Mouse (Mus musculus): ENCODE results near the gene Gab2. TPM values are rescaled to one million over a fixed set of nuclear protein-coding genes. Genes with fewer than 3 reads are reported as not detected.

Gab2 gene
- polyA plus RNA-seq, 1 experiment, result 25.8 TPM

DNA sequence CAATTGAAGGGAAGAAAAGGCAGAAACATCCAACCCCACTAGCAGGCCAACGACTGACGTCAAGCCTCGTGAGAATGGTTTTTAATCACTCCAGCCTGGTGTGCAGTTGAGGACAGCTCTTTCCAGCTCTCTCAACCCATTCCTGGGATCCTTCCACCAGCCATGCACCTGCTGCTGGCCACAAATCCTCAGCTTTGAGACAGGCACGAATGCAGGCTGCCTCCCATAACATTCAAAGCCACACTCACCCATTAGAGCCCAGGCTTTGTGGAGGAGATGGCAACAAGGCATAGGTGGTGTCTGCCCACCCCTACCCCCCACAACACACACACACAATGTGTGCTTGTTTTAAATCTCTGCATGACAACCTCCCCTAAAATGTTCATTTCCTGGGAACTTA, 2.7 kb upstream of the Gab2 start:
- TF ChIP-seq CTCF (IDR thresholded peaks at IDR 0.05; ENCODE audit: insufficient read depth, low read length) (no peak), POLR2A (IDR thresholded peaks at IDR 0.05; ENCODE audit: borderline replicate concordance, extremely low read depth, low read depth, low read length) (no peak)
- Histone ChIP-seq H3K4me3 (replicated peaks; ENCODE audit: extremely low read depth, low read depth, low read length) (no peak overlapping the region), H3K4me1 (ENCODE audit: control insufficient read depth, insufficient read depth, low read length) (peaks cover 5% of the 10 kb centered on the region)
- WGBS, result 52% methylated on average over 4 of the region's 4 CpGs
- no peak for DNase-seq

DNA sequence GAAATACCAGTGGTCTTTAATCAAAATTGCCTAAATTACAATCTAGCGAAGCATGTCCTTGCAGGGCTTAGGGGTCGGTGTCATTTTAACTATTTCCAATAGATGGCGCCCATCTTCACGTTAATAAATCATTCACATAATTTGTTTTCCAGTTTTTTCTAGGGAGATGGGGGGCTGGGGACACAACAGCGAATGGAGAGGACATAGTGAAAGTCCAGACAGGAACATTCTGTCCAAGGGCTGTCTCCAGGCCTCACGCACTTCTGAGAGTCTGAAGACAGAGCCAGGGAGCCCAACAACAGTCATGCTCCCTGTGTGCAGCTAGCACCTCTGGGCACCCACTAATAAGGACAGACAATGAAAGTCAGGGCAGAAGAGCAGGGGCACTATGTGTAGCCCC, 2.2 kb upstream of the Gab2 start:
- TF ChIP-seq CTCF (IDR thresholded peaks at IDR 0.05; ENCODE audit: insufficient read depth, low read length) (no peak), POLR2A (IDR thresholded peaks at IDR 0.05; ENCODE audit: borderline replicate concordance, extremely low read depth, low read depth, low read length) (no peak)
- DNase-seq, result peak; percentile 40
- Histone ChIP-seq H3K4me1 (ENCODE audit: control insufficient read depth, insufficient read depth, low read length) (peaks cover 5% of the 10 kb centered on the region), H3K4me3 (replicated peaks; ENCODE audit: extremely low read depth, low read depth, low read length) (no peak overlapping the region)
- 10% methylated on average over 6 of the region's 6 CpGs for WGBS

DNA sequence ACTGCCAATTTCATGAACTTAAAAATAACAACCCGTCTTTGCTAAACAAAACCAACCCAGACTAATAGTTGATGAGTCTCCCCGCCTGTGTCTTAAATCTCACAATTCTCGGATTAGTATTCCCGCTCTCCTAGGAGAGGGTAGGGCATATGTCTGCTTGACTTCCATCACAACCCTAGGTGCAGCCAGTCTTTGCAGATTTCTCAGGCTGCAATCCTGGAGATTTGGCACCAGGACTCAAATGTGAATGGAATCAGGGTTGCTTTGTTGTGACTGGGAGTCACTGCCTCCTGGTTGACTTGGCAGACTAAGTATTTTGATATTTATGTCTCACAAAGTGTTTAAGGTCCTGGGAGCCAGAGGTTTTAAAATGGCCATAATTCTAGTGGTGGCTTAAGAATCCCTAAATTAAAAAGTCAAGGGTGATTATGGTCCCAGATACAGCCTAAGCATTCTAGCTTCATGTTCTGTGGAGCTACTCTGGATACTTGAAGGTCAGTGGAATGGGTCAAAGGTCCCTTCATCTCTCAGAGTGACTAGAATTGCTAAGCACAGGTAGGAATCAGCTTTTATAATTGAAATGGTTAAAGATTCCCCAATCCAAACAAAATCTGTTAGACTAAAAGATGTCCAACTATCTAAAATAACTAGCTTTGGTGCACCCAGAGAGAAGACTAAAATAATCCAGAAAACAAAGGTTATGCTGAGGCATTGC, 1.6 kb upstream of the Gab2 start:
- peaks cover 5% of the 10 kb centered on the region for H3K4me1 ChIP-seq (ENCODE audit: control insufficient read depth, insufficient read depth, low read length)
- H3K4me3 ChIP-seq (replicated peaks; ENCODE audit: extremely low read depth, low read depth, low read length), result no peak overlapping the region
- no peak for TF ChIP-seq CTCF (IDR thresholded peaks at IDR 0.05; ENCODE audit: insufficient read depth, low read length)
- no peak for TF ChIP-seq POLR2A (IDR thresholded peaks at IDR 0.05; ENCODE audit: borderline replicate concordance, extremely low read depth, low read depth, low read length)
- no peak for DNase-seq
- 49% methylated on average over 4 of the region's 4 CpGs for WGBS

DNA sequence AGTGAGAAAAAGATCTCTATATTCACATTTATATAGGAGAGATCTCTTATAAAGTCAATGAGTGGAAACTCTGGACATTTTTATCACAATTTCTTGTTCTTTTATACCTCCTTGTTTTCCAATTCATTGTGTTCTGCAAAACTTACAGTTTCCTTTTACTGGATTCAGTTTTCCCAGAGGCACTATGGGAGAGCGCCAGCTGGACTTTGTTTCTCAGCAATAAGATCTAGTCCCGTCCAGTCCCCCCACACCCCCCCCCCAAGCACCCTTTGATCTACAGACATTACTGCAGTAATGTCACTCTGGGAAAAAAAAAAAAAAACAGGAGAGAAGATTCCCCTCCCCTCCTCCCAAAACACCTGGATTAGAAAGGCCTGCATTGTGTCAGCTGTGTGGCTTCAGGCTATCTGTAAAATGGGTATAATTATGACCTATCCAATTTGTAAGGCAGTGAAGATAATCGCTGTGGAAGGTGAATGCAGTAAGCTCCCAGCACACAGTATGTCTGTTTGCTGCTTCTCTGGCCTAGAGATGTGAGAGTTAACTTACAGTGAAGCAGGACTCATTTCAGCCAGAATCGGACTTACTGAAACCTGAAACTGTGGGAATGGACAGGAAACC, 655 bp upstream of the Gab2 start:
- DNase-seq, result no peak
- whole genome bisulfite sequencing, result 47% methylated on average over 4 of the region's 4 CpGs
- peak overlapping the region; percentile 52 for H3K4me3 ChIP-seq (replicated peaks; ENCODE audit: extremely low read depth, low read depth, low read length)
- TF ChIP-seq POLR2A (IDR thresholded peaks at IDR 0.05; ENCODE audit: borderline replicate concordance, extremely low read depth, low read depth, low read length), result no peak
- no peak for TF ChIP-seq CTCF (IDR thresholded peaks at IDR 0.05; ENCODE audit: insufficient read depth, low read length)
- H3K4me1 ChIP-seq (ENCODE audit: control insufficient read depth, insufficient read depth, low read length), result peaks cover 5% of the 10 kb centered on the region

DNA sequence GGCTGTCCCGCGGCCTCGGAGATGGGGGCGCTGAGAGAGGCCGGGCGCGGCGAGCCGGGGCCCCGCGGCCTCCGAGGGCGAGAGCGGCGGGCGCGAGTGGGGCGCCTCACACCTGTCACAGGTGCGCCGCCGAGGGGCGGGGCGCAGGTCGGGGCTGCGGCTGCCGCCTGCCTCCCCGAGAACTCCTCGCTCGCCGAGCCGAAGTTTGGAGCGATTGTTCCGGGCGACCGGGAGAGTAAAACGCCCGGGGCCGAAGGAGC, 503 bp downstream of the Gab2 start:
- Histone ChIP-seq H3K4me3 (replicated peaks; ENCODE audit: extremely low read depth, low read depth, low read length) (peak overlapping the region; percentile 82), H3K4me1 (ENCODE audit: control insufficient read depth, insufficient read depth, low read length) (peaks cover 7% of the 10 kb centered on the region)
- TF ChIP-seq POLR2A (IDR thresholded peaks at IDR 0.05; ENCODE audit: borderline replicate concordance, extremely low read depth, low read depth, low read length), result no peak
- TF ChIP-seq CTCF (IDR thresholded peaks at IDR 0.05; ENCODE audit: insufficient read depth, low read length), result no peak
- WGBS, result 1% methylated on average over 36 of the region's 38 CpGs
- DNase-seq, result no peak

DNA sequence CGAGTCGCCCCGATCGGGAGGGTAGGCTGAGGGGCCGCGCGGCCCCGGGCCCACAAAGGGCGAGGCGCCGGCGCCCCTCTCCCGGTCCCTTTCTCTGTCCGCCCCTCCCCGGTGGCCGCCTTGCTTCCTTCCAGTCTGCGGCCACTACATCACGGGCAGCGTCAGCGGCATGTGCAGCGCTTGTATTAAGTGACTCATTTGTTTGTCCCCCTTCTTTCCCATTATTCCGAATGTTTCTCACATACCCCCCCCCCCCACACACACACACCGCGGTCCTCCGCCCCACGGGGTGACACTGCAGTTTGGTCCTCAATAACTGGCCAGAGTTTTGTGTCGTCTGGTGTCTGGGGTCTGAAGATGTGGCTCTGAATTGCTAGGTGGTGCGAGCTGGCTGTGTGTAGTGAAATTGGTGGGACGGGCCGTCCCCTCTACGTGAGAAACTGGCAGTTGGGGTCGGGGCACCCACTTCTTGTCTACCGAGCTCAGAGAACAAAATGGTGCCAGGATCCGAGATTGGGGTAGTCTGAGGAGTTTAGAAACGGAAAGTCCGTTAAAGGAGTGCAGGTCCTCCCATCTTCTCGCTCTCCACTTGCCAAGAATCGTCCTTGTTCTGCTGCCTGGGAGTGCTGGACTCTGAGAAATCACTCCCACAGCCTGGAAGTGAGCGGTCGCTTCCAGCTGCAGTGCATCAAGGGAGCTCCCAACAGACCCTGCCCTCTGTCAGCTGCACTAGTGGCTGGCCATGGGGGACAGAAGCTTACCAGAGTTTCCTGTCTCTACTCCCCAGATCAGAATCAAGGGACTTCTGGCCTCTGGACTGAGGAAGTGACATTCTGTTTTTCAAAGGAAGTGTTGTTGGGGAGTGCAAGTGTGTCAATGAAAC, 1.1 kb downstream of the Gab2 start:
- H3K4me1 ChIP-seq (ENCODE audit: control insufficient read depth, insufficient read depth, low read length), result peaks cover 7% of the 10 kb centered on the region
- WGBS, result under 1% methylated on average over 40 of the region's 40 CpGs
- peak overlapping the region; percentile 82 for H3K4me3 ChIP-seq (replicated peaks; ENCODE audit: extremely low read depth, low read depth, low read length)
- DNase-seq, result peak; percentile 65
- peak; percentile 53; the same call in 1 of the 2 replicates for TF ChIP-seq POLR2A (IDR thresholded peaks at IDR 0.05; ENCODE audit: borderline replicate concordance, extremely low read depth, low read depth, low read length)
- TF ChIP-seq CTCF (IDR thresholded peaks at IDR 0.05; ENCODE audit: insufficient read depth, low read length), result no peak

DNA sequence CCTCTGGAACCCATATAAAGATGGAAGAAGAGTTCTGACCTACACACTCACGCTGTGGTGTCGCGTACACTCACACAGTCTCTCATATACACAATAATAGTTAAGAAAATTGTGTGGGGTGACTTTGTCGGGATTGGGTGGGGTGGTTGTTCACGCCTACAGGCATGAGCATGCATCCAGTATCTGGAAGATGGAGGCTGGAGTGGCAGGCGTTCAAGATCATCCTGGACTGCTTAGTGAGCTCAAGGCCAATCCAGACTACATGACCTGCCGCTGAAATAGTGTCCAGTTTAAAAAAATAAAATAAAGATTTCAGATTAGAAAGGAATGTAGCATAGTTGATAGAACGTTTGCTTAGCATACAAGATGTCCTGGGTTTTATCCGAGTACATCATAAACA, 2.2 kb downstream of the Gab2 start:
- Histone ChIP-seq H3K4me1 (ENCODE audit: control insufficient read depth, insufficient read depth, low read length) (peaks cover 7% of the 10 kb centered on the region), H3K4me3 (replicated peaks; ENCODE audit: extremely low read depth, low read depth, low read length) (no peak overlapping the region)
- DNase-seq, result no peak
- WGBS, result 55% methylated on average over 9 of the region's 9 CpGs
- no peak for TF ChIP-seq CTCF (IDR thresholded peaks at IDR 0.05; ENCODE audit: insufficient read depth, low read length)
- TF ChIP-seq POLR2A (IDR thresholded peaks at IDR 0.05; ENCODE audit: borderline replicate concordance, extremely low read depth, low read depth, low read length), result no peak

DNA sequence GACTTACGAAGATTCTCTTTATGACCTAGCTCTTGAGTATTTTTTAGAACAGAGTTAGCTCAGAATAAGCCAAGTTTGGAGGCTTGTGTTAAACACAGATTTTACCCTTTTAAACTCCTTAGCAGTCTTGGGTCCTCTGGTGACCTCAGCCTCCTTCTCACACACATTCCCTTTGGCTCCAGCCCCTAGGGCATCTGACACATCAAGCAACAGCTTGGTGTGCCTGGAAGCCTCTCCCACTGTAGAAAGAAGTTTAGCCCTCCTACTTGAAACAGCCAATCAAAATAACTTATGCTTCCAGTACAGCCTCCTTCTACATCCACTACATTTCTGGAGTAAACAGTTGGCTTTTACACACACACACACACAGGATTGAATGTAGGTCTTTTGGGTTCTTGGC, 2.8 kb downstream of the Gab2 start:
- 82% methylated on average over 1 of the region's 1 CpGs for WGBS
- DNase-seq, result no peak
- no peak for TF ChIP-seq POLR2A (IDR thresholded peaks at IDR 0.05; ENCODE audit: borderline replicate concordance, extremely low read depth, low read depth, low read length)
- no peak for TF ChIP-seq CTCF (IDR thresholded peaks at IDR 0.05; ENCODE audit: insufficient read depth, low read length)
- peaks cover 7% of the 10 kb centered on the region for H3K4me1 ChIP-seq (ENCODE audit: control insufficient read depth, insufficient read depth, low read length)
- H3K4me3 ChIP-seq (replicated peaks; ENCODE audit: extremely low read depth, low read depth, low read length), result no peak overlapping the region

DNA sequence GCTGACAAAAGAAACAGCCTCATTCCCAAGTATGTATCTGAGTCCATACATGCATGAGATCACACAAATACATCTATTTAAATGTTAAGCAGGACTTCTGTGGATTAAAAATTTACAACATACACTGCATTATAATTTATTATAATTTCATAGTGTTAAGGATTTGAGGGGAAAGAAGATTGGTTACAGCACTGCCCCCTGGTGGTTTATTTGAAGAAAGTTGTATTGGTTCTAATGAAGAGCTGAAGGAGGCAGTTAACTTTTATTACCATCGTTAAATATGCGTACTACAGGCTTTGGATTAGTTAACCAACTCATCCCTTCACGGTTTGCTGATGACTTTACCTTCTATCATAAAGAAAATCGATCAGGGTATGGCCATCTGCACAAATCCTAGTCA, 3.9 kb downstream of the Gab2 start:
- Histone ChIP-seq H3K4me1 (ENCODE audit: control insufficient read depth, insufficient read depth, low read length) (peaks cover 7% of the 10 kb centered on the region), H3K4me3 (replicated peaks; ENCODE audit: extremely low read depth, low read depth, low read length) (no peak overlapping the region)
- WGBS, result 11% methylated on average over 4 of the region's 4 CpGs
- DNase-seq, result no peak
- TF ChIP-seq CTCF (IDR thresholded peaks at IDR 0.05; ENCODE audit: insufficient read depth, low read length) (no peak), POLR2A (IDR thresholded peaks at IDR 0.05; ENCODE audit: borderline replicate concordance, extremely low read depth, low read depth, low read length) (no peak)
